8 mouse cellular contexts compared by ENCODE assay signal in the genomic region with DNA sequence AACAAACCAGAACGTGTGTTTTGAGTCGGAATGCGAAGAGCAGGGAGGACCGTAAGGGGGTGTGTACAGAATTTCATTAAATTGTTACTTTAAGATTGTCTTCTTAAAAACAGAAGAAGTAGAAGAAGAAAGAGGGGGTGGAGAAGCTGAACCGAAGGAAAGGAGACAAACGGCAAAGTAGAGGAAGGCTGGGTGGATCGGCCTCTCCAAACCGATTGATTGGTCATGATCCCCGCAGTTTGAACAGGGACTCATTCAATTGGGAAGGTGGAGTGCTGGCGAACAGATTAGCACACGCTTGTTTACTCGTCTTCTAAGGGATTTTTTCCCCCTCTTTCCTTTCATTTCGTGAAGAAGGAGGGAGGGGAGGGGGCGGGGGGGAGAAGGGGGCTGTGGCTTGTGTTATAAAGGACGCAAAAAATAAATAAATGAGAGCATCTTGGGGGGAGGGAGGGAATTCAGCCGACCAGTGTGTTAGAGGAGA. TPM values are rescaled to one million over a fixed set of nuclear protein-coding genes. Genes with fewer than 3 reads are reported as not detected.
A peak's percentile ranks its signal among the peaks of the same experiment; 100 is the strongest.
DNase-seq lines count a peak whose midpoint lies in the region; ATAC-seq and TF ChIP-seq lines count a peak whose summit lies in the region.

A gene (plus strand): TSS at position 434 of the 484 bp plus-strand sequence.

- TF ChIP-seq CTCF in kidney, postnatal 0 days (IDR thresholded peaks at IDR 0.05; ENCODE audit: low read depth), result no peak

- no peaks in the 10 kb centered on the region for H3K9me3 ChIP-seq in kidney, postnatal 0 days (replicated peaks; ENCODE audit: low read length)
- H3K9me3 ChIP-seq in hindbrain, embryonic 16.5 days (ENCODE audit: control insufficient read depth, low read length), result no peaks in the 10 kb centered on the region

- no peak for ATAC-seq in kidney, postnatal 0 days (replicated peaks; ENCODE audit: low FRiP score, low read depth)
- ATAC-seq in hindbrain, embryonic 16.5 days, result no peak

- H3K36me3 ChIP-seq in kidney, postnatal 0 days (ENCODE audit: insufficient read depth, low read length), result no peaks in the 10 kb centered on the region
- no peaks in the 10 kb centered on the region for H3K36me3 ChIP-seq in hindbrain, embryonic 16.5 days (ENCODE audit: control insufficient read depth, insufficient read depth, low read length)

- H3K9ac ChIP-seq in kidney, postnatal 0 days (ENCODE audit: low read depth, low read length), result peak within 1 kb of the TSS; percentile 74
- H3K9ac ChIP-seq in hindbrain, embryonic 16.5 days (ENCODE audit: low read depth, low read length), result peak within 1 kb of the TSS; percentile 77

- peak within 1 kb of the TSS; percentile 84; the same call in 1 of the 2 replicates for H3K27ac ChIP-seq in kidney, postnatal 0 days
- no peak within 1 kb of the TSS for H3K27ac ChIP-seq in hindbrain, embryonic 16.5 days (ENCODE audit: low read depth, low read length)

- H3K4me2 ChIP-seq in kidney, postnatal 0 days (ENCODE audit: low read length), result peak within 1 kb of the TSS; percentile 65
- peak within 1 kb of the TSS; percentile 93 for H3K4me2 ChIP-seq in hindbrain, embryonic 16.5 days (ENCODE audit: low read length)

- peak within 1 kb of the TSS; percentile 60 for H3K4me3 ChIP-seq in kidney, postnatal 0 days (replicated peaks; ENCODE audit: low read depth, low read length)
- peak within 1 kb of the TSS; percentile 63 for H3K4me3 ChIP-seq in hindbrain, embryonic 16.5 days (ENCODE audit: low read length)

- WGBS in kidney, postnatal 0 days, result 0% methylated on average over 16 of the region's 16 CpGs
- WGBS in hindbrain, embryonic 16.5 days, result under 1% methylated on average over 16 of the region's 16 CpGs

- intact Hi-C loops in gastrocnemius, postnatal 14 days (cut with DNase I; ENCODE audit: low total_unique reads), result loop anchor here (10.0 kb wide), 1 partner anchor 371 kb away; no protein-coding TSS in a partner anchor
- intact Hi-C loops in left cerebral cortex, postnatal 36 days (cut with DNase I), result loop anchor here (5.0 to 10.0 kb wide), 3 partner anchors 374 to 589 kb away; no protein-coding TSS in a partner anchor

- no peaks in the 10 kb centered on the region for H3K27me3 ChIP-seq in kidney, postnatal 0 days (ENCODE audit: insufficient read depth, low read length)
- peaks cover 2% of the 10 kb centered on the region for H3K27me3 ChIP-seq in hindbrain, embryonic 16.5 days (replicated peaks; ENCODE audit: control insufficient read depth, insufficient read depth, low read length)

- peak; percentile 57 for DNase-seq in kidney, postnatal 0 days (ENCODE audit: low spot score)
- no peak for DNase-seq in kidney, adult 9 months
- peak; percentile 62 for DNase-seq in embryo, embryonic 10.5 days (ENCODE audit: low spot score)
- DNase-seq in neural tube, embryonic 10.5 days (ENCODE audit: extremely low spot score, low spot score), result peak; percentile 37
- DNase-seq in gastrocnemius, postnatal 14 days, result no peak
- no peak for DNase-seq in left cerebral cortex, postnatal 36 days (ENCODE audit: low spot score in 2 of 2)
- no peak for DNase-seq in adrenal gland, adult 2 months

- H3K4me1 ChIP-seq in kidney, postnatal 0 days (replicated peaks; ENCODE audit: insufficient read depth, low read length), result peaks cover 7% of the 10 kb centered on the region; the same call in 1 of the 2 replicates
- peaks cover 17% of the 10 kb centered on the region for H3K4me1 ChIP-seq in hindbrain, embryonic 16.5 days (ENCODE audit: control insufficient read depth, insufficient read depth, low read depth, low read length)

RNA-seq across cellular contexts. Expression of the gene that starts here (rescaled TPM):
- polyA plus RNA-seq in kidney, postnatal 0 days (2015; fragmentation: Nextera tagmentation; extraction: Ambion mirVana), result 1.5 and 1.7 TPM in 2 replicates
- 0.89 and 0.93 TPM in 2 replicates for polyA plus RNA-seq in hindbrain, embryonic 16.5 days (2015; fragmentation: Nextera tagmentation; extraction: Ambion mirVana)
- 1 to 10 TPM; 1.6 to 1.9 TPM for total RNA-seq in gastrocnemius, postnatal 14 days (2021)
- under 1 TPM; 0.47 to 0.68 TPM for total RNA-seq in left cerebral cortex, postnatal 36 days (2021)
- total RNA-seq in adrenal gland, adult 2 months (2021), result under 1 TPM; 0.37 to 0.45 TPM
- 0.02 and 0.07 TPM in 2 replicates for polyA plus RNA-seq in adrenal gland, adult 2 months (2012; rRNA removed)

Comparison
In these comparisons a context has a peak if more than half of its experiments do, and no peak if none do; other contexts are left out.
1. DNase-seq: peak in kidney, postnatal 0 days (single experiment), embryo, embryonic 10.5 days (single experiment) and neural tube, embryonic 10.5 days (single experiment); none in kidney, adult 9 months (single experiment), gastrocnemius, postnatal 14 days (single experiment), left cerebral cortex, postnatal 36 days (0 of 2) and adrenal gland, adult 2 months (single experiment).